Mouse (Mus musculus): ENCODE results near the gene Tshb.

DNA sequence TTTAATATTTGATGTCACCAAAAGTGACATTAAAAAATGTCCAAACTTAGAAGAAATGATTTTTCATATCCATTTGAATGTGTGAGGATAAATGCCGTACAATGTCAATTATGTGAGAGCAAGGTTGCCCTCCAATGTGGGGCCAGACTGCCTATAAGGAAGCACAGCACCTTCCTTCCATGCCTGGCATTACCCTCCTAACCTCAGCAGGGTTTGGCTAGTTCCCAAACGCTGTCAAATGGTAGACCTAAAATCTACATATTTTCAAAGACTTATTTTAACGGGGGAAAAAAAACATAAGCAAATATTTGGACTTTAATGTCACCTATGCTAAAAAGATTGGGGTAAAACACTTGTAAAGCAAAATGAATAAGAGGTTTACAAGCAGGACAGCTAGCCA is 51.4 kb downstream of the Tshb start:
- TF ChIP-seq CTCF (IDR thresholded peaks at IDR 0.05; ENCODE audit: low read depth, low read length) (no peak), POLR2A (IDR thresholded peaks at IDR 0.05; ENCODE audit: insufficient read depth, low read length) (no peak)
